Mouse (Mus musculus) megakaryocyte progenitor cell, adult 5-6 weeks (primary cell): ENCODE measurements around the gene Serpine1. TPM values are rescaled to one million over a fixed set of nuclear protein-coding genes. Genes with fewer than 3 reads are reported as not detected.

Source experiments
- ATAC-seq: replicated peaks from 2 replicates; pipeline ENCODE4 v1.8.0; 2016; ENCODE audit warnings: mild to moderate bottlenecking, moderate TSS enrichment, inconsistent platforms; ENCODE audit not compliant: poor library complexity
- total RNA-seq, 2 experiments: library from RNA; stranded (forward) in 1 of 2; stranded (reverse) in 1 of 2; fragments of 157-497, 149-512 nt in 1 of 2; fragments of 200-1000 nt in 1 of 2; gene quantifications; 2 replicates each; pipeline versions ENCODE4 v1.2.3 to v1.2.4; 2015 to 2017

Serpine1 gene
- total RNA-seq, 2 experiments from 2014 or later, result 0.22 TPM; not detected in 1

GRCm38 (mm10) chr5:137062601-137063000, 9.5 kb downstream of the Serpine1 start:
- no peak for ATAC-seq

GRCm38 (mm10) chr5:137061809-137062481, 10.1 kb downstream of the Serpine1 start:
- ATAC-seq, result peak; percentile 54

DNA sequence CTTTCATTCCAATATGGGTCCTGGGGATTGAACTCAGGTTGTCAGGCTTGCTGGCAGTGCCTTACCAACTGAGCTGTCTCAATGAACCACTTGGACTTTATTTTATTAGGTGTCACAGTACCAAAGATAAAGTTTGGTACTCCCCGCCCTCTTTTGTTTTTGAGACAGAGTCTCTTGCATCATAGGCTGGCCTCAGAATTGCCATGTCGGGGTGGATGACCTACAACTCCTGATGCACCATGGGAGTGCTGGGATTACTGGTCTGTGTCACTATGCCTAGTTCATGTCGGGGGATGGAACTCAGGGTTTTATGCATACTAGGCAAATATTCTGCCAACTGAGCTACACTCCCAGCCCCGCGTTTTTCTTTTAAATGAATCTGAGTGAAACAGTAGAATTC, 17.2 kb downstream of the Serpine1 start:
- ATAC-seq, result no peak

- no peak for ATAC-seq
Observed at GRCm38 (mm10) chr5:137054299-137054698, 17.8 kb downstream of the Serpine1 start.

DNA sequence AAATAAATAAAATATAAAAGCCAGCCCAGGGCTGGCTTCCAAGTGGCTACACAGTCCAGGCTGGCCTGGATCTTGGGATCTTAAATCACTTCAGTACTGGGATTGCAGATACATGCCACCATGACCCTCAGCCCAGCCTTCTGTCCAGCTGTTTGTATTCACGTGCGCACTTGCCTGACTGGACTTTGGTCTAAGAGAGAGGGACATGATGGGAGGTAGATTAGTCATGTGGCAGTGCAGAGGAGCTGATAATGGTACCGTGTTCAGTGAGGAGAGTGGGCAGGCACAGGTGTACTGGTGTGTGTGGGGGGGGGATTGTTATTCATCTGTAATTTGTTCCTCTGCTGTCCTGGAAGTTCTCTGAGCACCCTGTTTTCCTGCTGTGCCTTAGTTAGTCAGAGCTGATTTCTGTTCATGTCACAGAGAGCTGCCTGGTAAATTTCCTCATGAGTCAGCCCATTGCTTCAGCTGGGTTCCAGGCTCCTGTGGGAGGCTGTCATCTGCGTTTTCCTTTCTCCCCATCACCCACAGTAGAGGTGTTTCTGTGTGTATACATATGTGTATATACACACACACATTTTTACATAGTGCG, 20.1 kb downstream of the Serpine1 start:
- no peak for ATAC-seq

DNA sequence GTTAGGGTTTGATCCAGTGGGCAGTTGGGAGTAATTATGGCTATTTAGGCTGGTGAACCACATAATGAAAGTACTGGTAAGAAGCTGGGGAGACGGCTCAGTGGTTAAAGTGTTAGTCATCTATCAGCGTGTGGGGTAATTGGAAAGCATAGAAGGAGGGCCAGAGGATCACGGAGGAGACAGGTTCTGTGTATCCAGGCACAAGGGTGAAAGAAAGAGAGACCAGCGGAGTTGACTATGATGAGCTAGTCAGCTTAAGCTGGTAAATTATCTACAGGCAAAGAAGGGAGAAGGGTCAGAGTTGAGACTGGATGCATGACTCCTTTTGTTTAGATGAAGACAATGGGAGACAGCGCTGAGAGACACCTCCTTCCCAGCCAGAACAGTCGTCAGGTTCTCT, 20.9 kb downstream of the Serpine1 start:
- no peak for ATAC-seq

DNA sequence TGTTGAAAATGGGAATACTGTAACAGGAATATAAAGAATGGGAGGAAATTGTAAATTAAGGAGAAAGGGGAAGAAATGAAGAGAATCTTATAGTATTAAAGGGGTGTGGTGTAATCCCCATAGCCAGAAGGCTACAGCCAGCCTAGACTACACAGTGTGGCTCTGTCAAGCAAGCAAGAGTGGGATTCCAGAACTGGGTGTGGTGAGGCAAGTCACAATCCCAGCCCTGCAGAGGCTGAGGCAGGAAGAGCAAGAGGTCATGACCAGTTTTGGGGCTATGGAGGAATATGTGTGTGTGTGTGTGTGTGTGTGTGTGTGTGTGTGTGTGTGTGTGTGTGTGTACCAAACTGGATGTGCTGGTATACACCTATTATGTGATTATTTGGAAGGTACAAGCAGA, 25.1 kb downstream of the Serpine1 start:
- ATAC-seq, result no peak

DNA sequence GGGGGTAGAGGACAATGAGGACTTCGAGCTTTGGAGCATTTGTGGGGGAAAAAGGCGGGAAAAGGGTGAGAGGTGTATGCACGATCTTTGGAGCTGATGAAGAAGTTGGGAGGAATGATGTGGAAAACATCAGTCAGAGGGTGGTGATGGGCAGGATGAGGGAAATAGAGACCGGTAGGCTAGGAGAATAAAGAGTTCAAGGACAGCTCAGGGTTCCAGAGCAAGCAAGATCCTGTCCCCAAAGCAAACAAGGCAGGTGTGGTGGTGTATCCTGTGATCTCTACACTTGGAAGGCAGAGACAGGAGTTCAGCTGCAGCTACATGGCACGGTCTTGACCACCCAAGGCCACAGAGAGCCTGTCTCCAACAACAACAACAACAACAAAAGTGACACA, 25.7 kb downstream of the Serpine1 start:
- no peak for ATAC-seq

- ATAC-seq, result peak; percentile 96
Observed at GRCm38 (mm10) chr5:137045402-137046323, 26.4 kb downstream of the Serpine1 start, which contains the start of gene Ap1s1. Ap1s1 (minus strand) TSS chr5:137046135.

DNA sequence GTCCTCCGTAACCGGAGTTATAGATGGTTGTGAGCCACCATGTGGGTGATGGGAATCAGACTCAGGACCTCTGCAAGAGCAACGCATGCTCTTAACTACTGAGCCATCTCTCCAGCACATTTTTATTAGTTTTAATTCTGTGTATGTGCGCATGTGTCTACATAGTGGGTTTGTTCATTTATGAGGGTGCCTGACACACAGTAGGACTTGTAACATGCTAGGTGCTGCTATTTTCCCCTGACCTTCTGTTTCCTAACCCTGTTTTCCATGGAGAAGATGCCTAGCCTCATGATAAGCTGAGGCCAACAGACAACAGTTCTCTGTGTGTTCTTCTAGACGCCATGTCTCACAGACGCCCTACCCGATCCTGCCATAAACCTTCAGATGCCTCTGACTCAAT, 28.1 kb downstream of the Serpine1 start:
- ATAC-seq, result no peak

GRCm38 (mm10) chr5:137041442-137041841, 30.6 kb downstream of the Serpine1 start:
- ATAC-seq, result no peak

GRCm38 (mm10) chr5:137039453-137039852, 32.6 kb downstream of the Serpine1 start:
- ATAC-seq, result no peak

- no peak for ATAC-seq
Observed at GRCm38 (mm10) chr5:137036211-137036610, 35.9 kb downstream of the Serpine1 start.

- ATAC-seq, result peak; percentile 76
Observed at GRCm38 (mm10) chr5:137032641-137033074, 39.4 kb downstream of the Serpine1 start.

GRCm38 (mm10) chr5:137032033-137032421, 40.0 kb downstream of the Serpine1 start:
- ATAC-seq, result no peak

GRCm38 (mm10) chr5:137031076-137032032, 40.7 kb downstream of the Serpine1 start:
- no peak for ATAC-seq

DNA sequence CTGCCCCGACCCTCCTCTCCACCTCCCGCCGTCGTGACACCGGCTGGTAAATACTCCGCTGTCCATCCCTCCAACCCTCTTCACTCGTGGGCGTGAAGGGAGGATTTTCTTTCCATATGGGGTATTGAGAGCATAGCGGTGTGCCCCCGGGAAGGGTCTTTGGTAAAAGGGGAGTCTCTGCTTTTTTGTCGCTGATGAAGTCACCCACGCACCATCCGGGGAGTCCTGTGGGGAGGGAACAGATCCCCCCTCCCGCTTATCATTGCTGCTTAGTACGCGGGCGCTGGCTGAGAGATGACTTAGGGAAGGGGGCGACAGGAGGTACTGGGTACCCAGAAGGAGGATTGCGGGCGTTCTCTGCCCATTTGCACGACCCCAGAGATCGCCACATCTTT, 41.7 kb downstream of the Serpine1 start:
- ATAC-seq, result no peak

- ATAC-seq, result peak; percentile 79
Observed at GRCm38 (mm10) chr5:137029643-137030415, 42.2 kb downstream of the Serpine1 start.

- no peak for ATAC-seq
Observed at GRCm38 (mm10) chr5:137029273-137029585, 42.8 kb downstream of the Serpine1 start.
